Mouse (Mus musculus): ENCODE measurements around the gene Slc13a2.

- TF ChIP-seq CTCF (IDR thresholded peaks at IDR 0.05; ENCODE audit: low read depth) (no peak), EP300 (IDR thresholded peaks at IDR 0.05; ENCODE audit: low read depth) (no peak)
Observed at GRCm38 (mm10) chr11:78371711-78372110, 50.3 kb downstream of the Slc13a2 start.

Measured in liver, postnatal 0 days (tissue).